Mouse (Mus musculus): ENCODE measurements around the gene Spsb1. TPM values are rescaled to one million over a fixed set of nuclear protein-coding genes. Genes with fewer than 3 reads are reported as not detected.

The Spsb1 gene
- total and polyA plus RNA-seq, 3 experiments, result 0.04 to 0.19 (median 0.07) TPM

GRCm38 (mm10) chr4:149897661-149898260 lies 57.1 kb downstream of the Spsb1 start:
- in situ Hi-C loops (cut with MboI; ENCODE audit: low pct_ligation_motif_present, low pct_unique_long_range_greater_than_20kb, low sequenced_read_pairs), result no loop called here

GRCm38 (mm10) chr4:149896024-149896538 lies 58.8 kb downstream of the Spsb1 start:
- H3K9ac ChIP-seq (ENCODE audit: insufficient read depth, low read depth), result no peak overlapping the region
- DNase-seq (ENCODE audit: extremely low read depth), result peak; percentile 27
- no peaks in the 10 kb centered on the region for H3K9me3 ChIP-seq (replicated peaks; ENCODE audit: low read length)
- peaks cover 2% of the 10 kb centered on the region for H3K27me3 ChIP-seq (replicated peaks)
- peaks cover 20 to 25% of the 10 kb centered on the region in 2 experiments for H3K4me1 ChIP-seq (ENCODE audit: control insufficient read depth in 1 of 2, insufficient read depth in 2 of 2)
- in situ Hi-C loops (cut with MboI; ENCODE audit: low pct_ligation_motif_present, low pct_unique_long_range_greater_than_20kb, low sequenced_read_pairs), result no loop called here
- H3K79me2 ChIP-seq (replicated peaks; ENCODE audit: control insufficient read depth, extremely low read depth, insufficient read depth, poor library complexity, severe bottlenecking), result no peaks in the 10 kb centered on the region
- H3K36me3 ChIP-seq (replicated peaks in 1 of 2; ENCODE audit: control insufficient read depth in 1 of 2, insufficient read depth in 1 of 2, low read length in 1 of 2), result no peaks in the 10 kb centered on the region
- peak; percentile 50; the same call in 1 of the 2 replicates for TF ChIP-seq ETS1 (conservative IDR thresholded peaks at IDR 0.05; ENCODE audit: low read depth, low read length)
- TF ChIP-seq MAZ (IDR thresholded peaks at IDR 0.05; ENCODE audit: low read depth, low read length), result 0 out of 2 replicates have a peak, but pooled peaks have one; percentile 43
- TF ChIP-seq BHLHE40 (IDR thresholded peaks at IDR 0.05; ENCODE audit: low read depth, low read length), result peak; percentile 66
- TF ChIP-seq JUN (IDR thresholded peaks at IDR 0.05; ENCODE audit: insufficient read depth, low read depth, low read length), result peak; percentile 44
- TF ChIP-seq EP300 (IDR thresholded peaks at IDR 0.05; ENCODE audit: low read length), result peak; percentile 64
- no peak for TF ChIP-seq SIN3A (IDR thresholded peaks at IDR 0.05; ENCODE audit: low read length)
- TF ChIP-seq MEF2A (IDR thresholded peaks at IDR 0.05; ENCODE audit: borderline replicate concordance, low read depth, low read length), result peak; percentile 80
- TF ChIP-seq JUND (conservative IDR thresholded peaks at IDR 0.05; ENCODE audit: low read depth, low read length), result peak; percentile 68
- TF ChIP-seq UBTF (IDR thresholded peaks at IDR 0.05; ENCODE audit: low read depth, low read length), result no peak
- TF ChIP-seq IRF4 (IDR thresholded peaks at IDR 0.05; ENCODE audit: low read depth, low read length), result peak; percentile 86
- 0 out of 2 replicates have a peak, but pooled peaks have one; percentile 8 for TF ChIP-seq NRF1 (IDR thresholded peaks at IDR 0.05; ENCODE audit: low read depth, low read length)
- TF ChIP-seq CHD2 (IDR thresholded peaks at IDR 0.05; ENCODE audit: low read length), result peak; percentile 71
- peak; percentile 36; the same call in 1 of the 2 replicates for TF ChIP-seq TCF12 (IDR thresholded peaks at IDR 0.05; ENCODE audit: low read depth, low read length)
- no peak for TF ChIP-seq SMC3 (IDR thresholded peaks at IDR 0.05; ENCODE audit: low read depth, low read length)
- TF ChIP-seq MAX (IDR thresholded peaks at IDR 0.05; ENCODE audit: low read length), result no peak
- no peak for TF ChIP-seq TBP (conservative IDR thresholded peaks at IDR 0.05; ENCODE audit: low read depth, low read length)
- no peak for TF ChIP-seq CHD1 (IDR thresholded peaks at IDR 0.05; ENCODE audit: low read depth, low read length)
- no peak overlapping the region for H3K4me3 ChIP-seq (replicated peaks in 1 of 3; ENCODE audit: low read depth in 2 of 3, low read length in 2 of 3, poor library complexity in 1 of 3)
- H3K4me2 ChIP-seq (ENCODE audit: insufficient read depth, low read depth, poor library complexity, severe bottlenecking), result 0 out of 2 replicates have a peak overlapping the region, but pooled peaks have one; percentile 19
- no peak overlapping the region for H3K27ac ChIP-seq (ENCODE audit: insufficient read depth, low read depth)
- dilution Hi-C loops (cut with MboI; ENCODE audit: extremely low pct_ligation_motif_present, extremely low pct_unique_long_range_greater_than_20kb, low sequenced_read_pairs), result no loop called here

More at GRCm38 (mm10) chr4:149897661-149898260, 57.1 kb downstream of the Spsb1 start:
- no peak overlapping the region for H3K4me2 ChIP-seq (ENCODE audit: insufficient read depth, low read depth, poor library complexity, severe bottlenecking)
- H3K27ac ChIP-seq (ENCODE audit: insufficient read depth, low read depth), result no peak overlapping the region
- peaks cover 1% of the 10 kb centered on the region for H3K27me3 ChIP-seq (replicated peaks)
- H3K4me3 ChIP-seq (replicated peaks in 1 of 3; ENCODE audit: low read depth in 2 of 3, low read length in 2 of 3, poor library complexity in 1 of 3), result no peak overlapping the region
- peaks cover 20 to 38% of the 10 kb centered on the region in 2 experiments for H3K4me1 ChIP-seq (ENCODE audit: control insufficient read depth in 1 of 2, insufficient read depth in 2 of 2)
- dilution Hi-C loops (cut with MboI; ENCODE audit: extremely low pct_ligation_motif_present, extremely low pct_unique_long_range_greater_than_20kb, low sequenced_read_pairs), result no loop called here
- no peak for DNase-seq (ENCODE audit: extremely low read depth)
- no peaks in the 10 kb centered on the region for H3K36me3 ChIP-seq (replicated peaks in 1 of 2; ENCODE audit: control insufficient read depth in 1 of 2, insufficient read depth in 1 of 2, low read length in 1 of 2)
- H3K79me2 ChIP-seq (replicated peaks; ENCODE audit: control insufficient read depth, extremely low read depth, insufficient read depth, poor library complexity, severe bottlenecking), result no peaks in the 10 kb centered on the region
- no peaks in the 10 kb centered on the region for H3K9me3 ChIP-seq (replicated peaks; ENCODE audit: low read length)
- TF ChIP-seq RCOR1 (conservative IDR thresholded peaks at IDR 0.05; ENCODE audit: low read depth, low read length), result no peak
- TF ChIP-seq SMC3 (IDR thresholded peaks at IDR 0.05; ENCODE audit: low read depth, low read length), result no peak
- TF ChIP-seq JUND (conservative IDR thresholded peaks at IDR 0.05; ENCODE audit: low read depth, low read length), result no peak
- TF ChIP-seq UBTF (IDR thresholded peaks at IDR 0.05; ENCODE audit: low read depth, low read length), result no peak
- no peak for TF ChIP-seq ZNF384 (IDR thresholded peaks at IDR 0.05; ENCODE audit: low read depth, low read length)
- TF ChIP-seq E2F4 (IDR thresholded peaks at IDR 0.05; ENCODE audit: insufficient replicate concordance, low read depth, low read length), result no peak
- no peak for TF ChIP-seq GABPA (IDR thresholded peaks at IDR 0.05; ENCODE audit: insufficient replicate concordance, low read depth, low read length)
- no peak for TF ChIP-seq ZKSCAN1 (IDR thresholded peaks at IDR 0.05; ENCODE audit: borderline replicate concordance, low read depth, low read length)
- no peak for TF ChIP-seq PAX5 (IDR thresholded peaks at IDR 0.05; ENCODE audit: low read length)
- TF ChIP-seq TBP (conservative IDR thresholded peaks at IDR 0.05; ENCODE audit: low read depth, low read length), result no peak
- no peak for TF ChIP-seq POLR2A (IDR thresholded peaks at IDR 0.05; ENCODE audit: low read depth, low read length)
- no peak for TF ChIP-seq CHD2 (IDR thresholded peaks at IDR 0.05; ENCODE audit: low read length)
- no peak overlapping the region for H3K9ac ChIP-seq (ENCODE audit: insufficient read depth, low read depth)
